Mouse (Mus musculus) heart, postnatal 0 days (tissue): ENCODE results near the gene Cela3b.

Source experiments
- CTCF ChIP-seq: IDR thresholded peaks from 2 replicates; pipeline ENCODE4 v1.5.1; 2016; ENCODE audit warnings: antibody characterized with exemption, control low read depth, low read depth
- EP300 ChIP-seq: IDR thresholded peaks from 2 replicates; pipeline ENCODE4 v1.6.1; 2016; ENCODE audit warnings: antibody characterized with exemption, low read depth

DNA sequence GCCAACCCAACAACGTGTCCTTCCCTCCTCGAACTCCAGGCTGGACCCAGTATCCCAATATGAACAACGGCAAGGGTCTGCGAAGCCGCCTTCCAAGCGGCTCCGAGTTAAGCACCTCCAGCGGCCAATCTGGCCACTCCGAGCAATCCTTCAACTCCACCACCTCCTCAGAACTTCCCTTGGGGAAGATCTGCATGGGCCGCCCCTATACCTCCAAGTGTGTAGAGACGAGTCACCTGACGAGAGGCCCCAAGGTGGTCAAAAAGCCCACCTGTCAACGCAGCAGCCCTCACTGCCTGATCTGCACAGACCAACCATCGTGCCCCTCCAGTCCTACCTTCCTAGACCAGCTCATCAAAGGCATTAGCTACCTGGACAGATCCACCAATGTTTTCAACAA is 24.2 kb upstream of the Cela3b start:
- TF ChIP-seq CTCF: no peak
- TF ChIP-seq EP300: no peak
